Mouse (Mus musculus) granulocyte monocyte progenitor cell, adult 5-6 weeks (primary cell): Measurements from ENCODE around the gene Hes7. TPM values are rescaled to one million over a fixed set of nuclear protein-coding genes. Genes with fewer than 3 reads are reported as not detected.
A peak's percentile ranks its signal among the peaks of the same experiment; 100 is the strongest.

Experiments
- ATAC-seq: replicated peaks from 2 replicates; pipeline ENCODE4 v1.8.0; 2016; ENCODE audit warnings: mild to moderate bottlenecking, moderate TSS enrichment, inconsistent platforms; ENCODE audit not compliant: poor library complexity, severe bottlenecking
- total RNA-seq, 2 experiments: library from RNA; stranded (forward) in 1 of 2; stranded (reverse) in 1 of 2; fragments of 200-712, 200-1000 nt in 1 of 2; fragments of >200 nt in 1 of 2; fragmentation: Nextera tagmentation in 1 of 2; gene quantifications; 2 replicates each; pipeline ENCODE4 v1.2.3; 2014 to 2017

The Hes7 gene
- total RNA-seq (2014; fragmentation: Nextera tagmentation) (not detected in 2 replicates), total RNA-seq (2017) (not detected in 2 replicates)

GRCm38 (mm10) chr11:69120221-69121000, at the start of gene Hes7:
Gene Hes7, plus strand, starts transcription at chr11:69120404.
- peak; percentile 2; the same call in 1 of the 2 replicates for ATAC-seq

- peak; percentile 54 for ATAC-seq
Observed at GRCm38 (mm10) chr11:69070590-69071222, 49.5 kb upstream of the Hes7 start, which contains the start of gene Tmem107. Gene Tmem107, plus strand, starts transcription at chr11:69070806.

- ATAC-seq = no peak
Observed at GRCm38 (mm10) chr11:69071262-69071661, 48.9 kb upstream of the Hes7 start.

- no peak for ATAC-seq
Observed at GRCm38 (mm10) chr11:69072234-69072633, 48.0 kb upstream of the Hes7 start.

GRCm38 (mm10) chr11:69072666-69073064, 47.5 kb upstream of the Hes7 start:
- ATAC-seq = no peak

GRCm38 (mm10) chr11:69073065-69073888, 46.9 kb upstream of the Hes7 start:
- peak; percentile 65 for ATAC-seq

DNA sequence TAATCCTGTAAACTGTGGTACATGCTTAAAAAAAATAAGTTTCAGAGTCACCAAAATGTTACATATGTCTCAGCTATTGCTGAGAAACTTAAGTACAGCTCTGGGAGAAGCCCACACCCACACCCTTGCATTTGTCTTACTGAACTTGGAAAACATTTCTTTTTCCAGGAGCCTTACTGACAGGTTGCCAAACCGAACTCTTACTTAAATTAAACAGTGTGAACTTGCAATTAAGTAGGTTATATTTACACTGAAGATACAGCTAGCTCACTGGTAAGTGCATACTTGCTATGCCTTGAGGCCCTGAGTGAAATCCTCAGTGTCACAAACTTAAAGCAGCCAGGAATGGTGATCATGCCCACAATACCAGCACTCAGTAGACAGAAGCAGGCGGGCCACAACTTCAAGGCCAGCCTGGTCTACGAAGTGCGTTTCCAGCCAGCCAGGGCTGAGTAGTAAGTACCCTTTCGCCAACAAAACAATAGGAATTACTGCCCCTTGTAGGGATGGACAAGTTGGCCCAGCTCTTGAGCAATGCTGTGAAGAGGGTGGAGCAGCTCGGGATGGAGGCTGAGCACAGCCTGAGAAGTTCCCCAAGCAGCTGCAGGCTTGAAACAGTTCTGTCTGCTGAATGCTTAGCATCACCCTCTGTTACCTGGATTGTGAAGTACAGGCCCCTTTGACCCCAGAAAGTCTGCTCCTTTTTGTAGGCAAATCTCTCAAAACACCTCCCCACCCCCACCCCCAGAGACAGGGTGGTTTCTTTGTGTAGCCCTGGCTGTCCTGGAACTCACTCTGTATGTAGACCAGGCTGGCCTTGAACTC, 46.0 kb upstream of the Hes7 start:
- ATAC-seq = peak; percentile 11; the same call in 1 of the 2 replicates

GRCm38 (mm10) chr11:69074776-69075069, 45.5 kb upstream of the Hes7 start:
- no peak for ATAC-seq

DNA sequence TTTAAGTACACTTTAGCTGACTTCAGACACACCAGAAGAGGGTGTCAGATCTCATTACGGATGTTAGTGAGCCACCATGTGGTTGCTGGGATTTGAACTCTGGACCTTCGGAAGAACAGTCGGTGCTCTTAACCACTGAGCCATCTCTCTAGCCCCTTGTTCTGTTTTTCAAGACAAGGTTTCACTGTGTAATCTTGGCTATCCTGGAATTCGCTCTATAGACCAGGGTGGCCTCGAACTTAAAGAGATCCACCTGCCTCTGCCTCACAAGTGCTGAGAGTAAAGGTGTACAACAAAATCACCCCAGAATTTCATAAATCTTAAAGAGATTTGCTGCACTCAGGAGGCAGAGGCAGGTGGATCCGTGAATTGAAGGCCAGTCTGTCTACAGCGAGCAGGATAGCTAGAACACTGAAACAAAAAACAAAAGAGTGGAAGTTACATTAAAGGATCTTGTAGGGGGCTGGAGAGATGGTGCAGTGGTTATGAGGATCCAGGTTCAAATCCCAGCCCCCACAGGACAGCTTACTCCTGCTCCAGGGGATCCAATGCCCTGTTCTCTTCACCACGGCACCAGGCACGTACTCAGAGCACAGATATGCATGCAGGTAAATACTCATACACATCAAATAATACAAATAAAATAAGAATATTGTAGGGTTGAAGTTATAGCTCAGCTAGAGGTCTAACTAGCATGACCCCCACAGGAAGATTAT, 44.3 kb upstream of the Hes7 start:
- ATAC-seq = no peak

DNA sequence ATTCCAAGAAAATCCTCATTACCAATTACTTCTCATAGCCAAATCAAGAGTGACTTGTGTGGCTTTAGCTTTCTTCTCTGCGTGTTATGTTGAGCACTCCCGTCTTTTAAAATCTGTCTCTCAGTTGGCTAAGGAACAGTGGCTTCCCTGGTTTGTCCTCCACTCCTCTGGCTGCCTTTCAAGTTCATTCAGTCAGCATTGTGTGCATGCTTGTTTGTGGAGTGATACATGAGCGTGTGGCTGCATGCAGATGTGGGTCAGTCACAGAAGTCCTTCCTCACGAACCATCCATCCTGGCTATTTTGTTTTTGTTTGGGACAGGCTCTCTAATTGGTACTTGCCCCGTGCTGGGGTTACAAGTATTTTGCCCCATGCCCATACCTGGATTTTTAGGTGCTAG, 43.6 kb upstream of the Hes7 start:
- no peak for ATAC-seq

DNA sequence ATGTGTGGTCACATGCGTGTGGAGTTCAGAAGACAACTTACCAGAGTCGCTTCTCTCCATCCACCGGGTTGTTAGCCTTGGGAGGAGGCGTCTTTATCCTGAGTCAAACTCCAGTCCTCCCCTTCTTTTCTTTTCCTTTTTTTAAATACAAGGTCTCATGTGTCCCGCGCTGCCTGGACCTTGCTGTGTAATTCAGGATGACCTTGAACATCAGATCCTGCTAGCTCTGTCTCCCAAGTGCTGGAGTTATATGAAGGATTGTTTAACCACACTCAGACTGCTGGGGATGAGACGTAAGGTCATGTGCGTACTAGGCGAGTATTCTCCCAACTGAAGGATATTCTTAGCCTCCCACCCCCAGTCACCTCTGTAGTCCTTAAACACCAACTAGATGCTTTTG, 42.9 kb upstream of the Hes7 start:
- ATAC-seq = no peak

- no peak for ATAC-seq
Observed at GRCm38 (mm10) chr11:69078041-69078440, 42.2 kb upstream of the Hes7 start.

- ATAC-seq = peak; percentile 89
Observed at GRCm38 (mm10) chr11:69078805-69079438, 41.3 kb upstream of the Hes7 start.

GRCm38 (mm10) chr11:69080102-69080854, 39.9 kb upstream of the Hes7 start:
- ATAC-seq = 0 out of 2 replicates have a peak, but pooled peaks have one; percentile 12

DNA sequence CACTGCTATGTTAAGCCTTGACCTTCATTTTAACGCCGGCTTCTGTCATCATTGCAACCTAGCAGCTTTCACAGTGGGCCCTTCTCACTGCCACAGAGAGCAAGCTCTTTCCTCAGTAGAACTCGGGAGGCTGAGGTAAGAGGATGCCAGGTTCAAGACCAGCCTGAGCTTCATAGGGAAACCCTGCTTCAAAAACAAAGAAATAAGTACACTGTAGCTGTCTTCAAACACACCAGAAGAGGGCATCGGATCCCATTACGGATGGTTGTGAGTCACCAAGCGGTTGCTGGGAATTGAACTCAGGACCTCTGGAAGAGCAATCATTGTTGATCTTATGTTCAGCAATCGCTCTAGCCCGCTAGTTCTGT, 39.4 kb upstream of the Hes7 start:
- ATAC-seq = no peak

GRCm38 (mm10) chr11:69081613-69082012, 38.6 kb upstream of the Hes7 start:
- ATAC-seq = no peak

- ATAC-seq = no peak
Observed at GRCm38 (mm10) chr11:69085608-69086007, 34.6 kb upstream of the Hes7 start.

DNA sequence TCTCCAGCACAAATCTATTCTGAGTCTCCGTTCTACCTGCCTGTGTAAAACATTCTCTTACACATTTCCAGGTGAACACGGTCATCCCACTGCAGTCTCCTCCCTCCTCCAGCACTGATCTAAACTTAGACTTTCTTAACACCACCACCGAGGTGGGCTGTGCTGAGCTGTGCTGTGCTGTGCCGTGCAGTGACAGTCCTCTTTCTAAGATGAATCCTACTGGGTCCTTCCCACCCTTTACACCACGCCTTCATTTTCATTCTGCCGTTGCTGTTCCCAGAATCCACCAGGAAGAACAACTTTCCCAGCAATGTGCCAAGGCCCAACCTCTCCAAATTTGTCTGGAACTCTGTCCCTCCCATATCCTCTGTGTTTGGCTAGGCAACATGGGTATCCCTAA, 33.8 kb upstream of the Hes7 start:
- no peak for ATAC-seq
